Mouse (Mus musculus) heart, postnatal 0 days (tissue): ENCODE data around the gene Ykt6. TPM values are rescaled to one million over a fixed set of nuclear protein-coding genes. Genes with fewer than 3 reads are reported as not detected.

Experiments used
- ATAC-seq: fragments of 200-750 bp; cut with Nextera tagmentation; 2 replicates; pipeline ENCODE4 v1.8.0; 2017; ENCODE audit warnings: low read depth, moderate number of reproducible peaks, moderate library complexity; ENCODE audit not compliant: insufficient read depth
- DNase-seq: peaks from one replicate; pipeline ENCODE4 v3.0.0-alpha.2; 2016; ENCODE audit warnings: low spot score
- H3K27ac ChIP-seq: fragments of 300-500 bp; sonication (generic); 2 replicates; pipeline ENCODE4 v1.5.1; 2014; ENCODE audit warnings: low read depth, mild to moderate bottlenecking
- H3K27me3 ChIP-seq: fragments of 300-500 bp; sonication (generic); 2 replicates; pipeline ENCODE4 v1.6.1; 2014; ENCODE audit warnings: low read length, mixed read lengths; ENCODE audit not compliant: control insufficient read depth, insufficient read depth
- H3K36me3 ChIP-seq: fragments of 300-500 bp; sonication (generic); replicated peaks from 2 replicates; pipeline ENCODE4 v1.6.1; 2014; ENCODE audit warnings: low read length, mixed read lengths; ENCODE audit not compliant: control insufficient read depth, insufficient read depth
- H3K4me1 ChIP-seq: fragments of 300-500 bp; sonication (generic); 2 replicates; pipeline ENCODE4 v1.6.1; 2014; ENCODE audit warnings: antibody characterized with exemption; ENCODE audit not compliant: control insufficient read depth, insufficient read depth
- H3K4me2 ChIP-seq: fragments of 300-500 bp; sonication (generic); 2 replicates; pipeline ENCODE4 v1.6.1; 2014; ENCODE audit warnings: low read depth, mild to moderate bottlenecking, low read length, moderate library complexity
- H3K4me3 ChIP-seq: fragments of 300-500 bp; sonication (generic); 2 replicates; pipeline ENCODE4 v1.5.1; 2014; ENCODE audit warnings: low read depth, low read length
- H3K9ac ChIP-seq: fragments of 300-500 bp; sonication (generic); replicated peaks from 2 replicates; pipeline ENCODE4 v1.6.1; 2014; ENCODE audit warnings: low read depth, low read length, mixed read lengths
- H3K9me3 ChIP-seq: fragments of 300-500 bp; sonication (generic); replicated peaks from 2 replicates; pipeline ENCODE4 v1.6.1; 2016; ENCODE audit warnings: low read length; ENCODE audit not compliant: control insufficient read depth
- CTCF ChIP-seq: IDR thresholded peaks from 2 replicates; pipeline ENCODE4 v1.5.1; 2016; ENCODE audit warnings: antibody characterized with exemption, control low read depth, low read depth
- EP300 ChIP-seq: IDR thresholded peaks from 2 replicates; pipeline ENCODE4 v1.6.1; 2016; ENCODE audit warnings: antibody characterized with exemption, low read depth
- WGBS: fragments of 180-500 bp; shearing (Covaris S2); extraction: QIAGEN DNeasy Blood & Tissue Kit; methylation state at CpG from one replicate; pipeline ENCODE4 v1.1.7; 2014; 5-methylcytosine and 5-hydroxymethylcytosine counted together
- polyA plus RNA-seq: library from polyadenylated mRNA; unstranded; fragments of >200 nt; fragmentation: Nextera tagmentation; extraction: Ambion mirVana; gene quantifications from 2 replicates; pipeline ENCODE4 v1.2.1, GENCODE M21; 2015
- total RNA-seq: library from RNA; depleted of rRNA; stranded (reverse); fragments of >200 nt; gene quantifications from 2 replicates; pipeline ENCODE4 v1.2.3, GENCODE M21; 2014; ENCODE audit warnings: low replicate concordance

The Ykt6 gene
- total and polyA plus RNA-seq, 2 experiments from 2014 or later: 37.4 to 55.8 TPM

GRCm38 (mm10) chr11:5942966-5943365 is 12.5 kb upstream of the Ykt6 start:
- Histone ChIP-seq H3K4me1 (no peaks in the 10 kb centered on the region), H3K27me3 (no peaks in the 10 kb centered on the region), H3K9ac (no peak overlapping the region), H3K4me3 (no peak overlapping the region), H3K27ac (no peak overlapping the region), H3K36me3 (no peaks in the 10 kb centered on the region), H3K9me3 (no peaks in the 10 kb centered on the region), H3K4me2 (no peak overlapping the region)
- ATAC-seq: no peak
- WGBS: 79% methylated on average over 6 of the region's 6 CpGs
- TF ChIP-seq EP300 (no peak), CTCF (no peak)
- no peak for DNase-seq

- TF ChIP-seq EP300 (no peak), CTCF (no peak)
- Histone ChIP-seq H3K27ac (no peak overlapping the region), H3K4me2 (no peak overlapping the region), H3K27me3 (no peaks in the 10 kb centered on the region), H3K36me3 (no peaks in the 10 kb centered on the region), H3K4me1 (peaks cover 5% of the 10 kb centered on the region; the same call in 1 of the 2 replicates), H3K9ac (no peak overlapping the region), H3K9me3 (no peaks in the 10 kb centered on the region), H3K4me3 (no peak overlapping the region)
- ATAC-seq (no peak), DNase-seq (no peak)
- WGBS: 72% methylated on average over 2 of the region's 2 CpGs
Measured at GRCm38 (mm10) chr11:5945096-5945495, 10.4 kb upstream of the Ykt6 start.

DNA sequence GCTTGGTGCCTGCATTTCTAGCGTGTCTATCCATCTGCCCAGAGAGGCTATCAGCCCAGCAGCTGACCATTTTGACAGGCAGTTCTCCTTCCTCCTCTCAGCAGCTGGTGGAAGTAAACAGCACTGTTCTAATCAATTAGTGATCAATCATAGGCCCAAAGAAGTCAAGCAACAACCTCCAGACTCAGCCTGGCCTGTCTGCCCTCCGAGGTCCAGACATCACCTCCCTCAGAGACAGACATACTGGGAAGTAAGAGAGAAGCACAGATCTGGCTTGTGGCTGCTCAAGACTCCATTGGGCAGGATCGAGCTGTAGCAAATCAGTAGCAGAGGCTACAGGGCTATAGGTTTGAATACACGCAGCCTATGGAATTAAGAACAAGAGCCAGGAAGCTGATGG is 7.7 kb upstream of the Ykt6 start:
- H3K4me2 ChIP-seq: no peak overlapping the region
- WGBS: 58% methylated on average over 4 of the region's 4 CpGs
- ATAC-seq: no peak

DNA sequence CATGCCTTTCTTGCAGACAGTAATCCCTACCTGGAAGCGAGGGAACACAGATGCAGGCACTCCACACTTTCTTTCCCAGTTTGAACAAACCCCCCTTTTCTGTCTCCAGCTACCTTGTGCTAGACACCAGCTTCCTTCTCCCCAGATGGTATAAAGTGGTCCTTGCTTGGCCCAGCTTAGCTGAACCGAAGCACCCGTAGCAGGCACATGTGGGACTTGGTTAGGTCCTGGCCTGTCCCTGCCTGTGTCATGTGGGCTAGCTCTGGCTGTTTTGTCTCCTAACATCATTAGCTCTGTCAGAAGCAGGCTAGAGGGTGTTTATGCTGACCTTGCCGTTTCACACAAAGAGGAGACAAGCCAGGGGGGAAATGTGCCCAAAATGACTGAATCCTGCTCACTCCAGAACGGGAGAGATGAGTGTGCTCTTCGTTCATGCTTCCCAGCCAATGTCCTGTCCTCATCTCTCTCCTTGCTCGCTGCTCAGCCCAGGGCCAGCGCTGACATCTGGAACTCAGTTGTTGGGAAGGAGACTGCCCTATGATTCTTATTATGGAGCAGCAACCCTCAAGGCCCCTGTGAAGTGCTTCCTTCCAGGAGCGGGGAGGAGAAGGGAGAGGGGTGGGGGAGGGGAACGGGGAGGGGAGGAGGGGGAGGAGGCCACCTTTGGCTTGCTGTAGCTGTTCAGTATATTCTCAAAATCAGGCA is 6.8 kb upstream of the Ykt6 start:
- ATAC-seq: no peak
- H3K4me2 ChIP-seq: no peak overlapping the region

More for the DNA sequence above, 7.7 kb upstream of the Ykt6 start:
- H3K27me3 ChIP-seq: no peaks in the 10 kb centered on the region
- H3K4me3 ChIP-seq: no peak overlapping the region
- TF ChIP-seq CTCF (no peak), EP300 (no peak)
- no peaks in the 10 kb centered on the region for H3K9me3 ChIP-seq
- H3K36me3 ChIP-seq: no peaks in the 10 kb centered on the region
- peaks cover 15% of the 10 kb centered on the region for H3K4me1 ChIP-seq
- no peak overlapping the region for H3K27ac ChIP-seq
- H3K9ac ChIP-seq: no peak overlapping the region
- DNase-seq: no peak

DNA sequence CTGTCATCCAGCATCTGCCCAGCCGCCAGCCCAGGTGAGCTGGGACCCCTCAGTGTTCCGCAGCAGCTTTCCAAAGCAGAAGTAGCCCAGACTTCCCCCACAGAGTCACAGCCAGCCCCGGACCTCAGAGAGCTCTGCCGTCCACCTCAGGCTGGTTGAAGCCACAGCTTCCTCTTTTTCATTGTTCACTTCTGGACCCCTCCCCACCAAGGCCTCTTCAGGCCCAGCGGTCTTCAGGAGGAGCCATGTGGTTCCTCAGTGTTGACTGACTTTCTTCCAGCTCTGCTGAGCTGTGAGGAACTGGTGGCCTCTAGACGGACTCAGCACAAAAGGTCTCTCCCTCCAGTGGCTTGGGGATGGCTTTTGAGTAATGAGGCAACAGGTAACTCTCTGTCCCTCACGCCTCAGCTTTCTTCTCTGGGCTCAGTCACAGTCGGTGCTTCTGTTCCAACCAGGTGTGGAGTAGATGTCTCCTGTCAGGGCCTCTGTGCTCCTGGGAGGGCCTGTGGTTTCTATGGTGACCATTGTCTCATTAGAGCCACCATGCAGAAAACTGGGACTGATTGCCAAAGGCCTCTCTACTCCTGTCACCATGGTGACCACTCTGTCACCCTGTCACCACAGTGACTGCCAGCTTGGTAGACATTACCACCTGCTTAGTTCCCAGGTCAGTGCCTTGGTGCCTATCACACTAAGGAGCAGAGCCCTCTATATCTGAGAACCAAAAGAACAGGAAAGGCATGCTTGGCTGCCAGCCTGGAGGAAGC is 5.7 kb upstream of the Ykt6 start, which contains the start of gene Gck:
Gck (minus strand) TSS at position 496 of the 767 bp plus-strand sequence.
- ATAC-seq: no peak
- H3K9me3 ChIP-seq: no peaks in the 10 kb centered on the region
- no peaks in the 10 kb centered on the region for H3K27me3 ChIP-seq
- WGBS: 65% methylated on average over 8 of the region's 8 CpGs
- H3K27ac ChIP-seq: no peak within 1 kb of the TSS
- H3K4me1 ChIP-seq: peaks cover 23% of the 10 kb centered on the region
- no peak within 1 kb of the TSS for H3K4me2 ChIP-seq
- no peaks in the 10 kb centered on the region for H3K36me3 ChIP-seq
- no peak for DNase-seq
- H3K4me3 ChIP-seq: no peak within 1 kb of the TSS
- TF ChIP-seq EP300: no peak
- TF ChIP-seq CTCF: no peak
- no peak within 1 kb of the TSS for H3K9ac ChIP-seq

More for the DNA sequence above, 6.8 kb upstream of the Ykt6 start:
- Histone ChIP-seq H3K27ac (no peak overlapping the region), H3K4me3 (no peak overlapping the region), H3K4me1 (peaks cover 18% of the 10 kb centered on the region), H3K36me3 (no peaks in the 10 kb centered on the region), H3K9me3 (no peaks in the 10 kb centered on the region), H3K27me3 (no peaks in the 10 kb centered on the region), H3K9ac (no peak overlapping the region)
- 58% methylated on average over 10 of the region's 10 CpGs for WGBS
- DNase-seq: no peak
- TF ChIP-seq CTCF (no peak), EP300 (no peak)
